Comparison of ENCODE assay signal across 20 mouse cellular contexts in genomic region chr17:88191930-88192807, GRCm38 (mm10).
"Had no signal": no experiment of that assay in that cellular context is flagged by ENCODE, and none has a peak within 500 bp of the region (broad histone marks: within the 10 kb centered on the region; RNA-seq: fewer than 3 reads in every experiment).

No protein-coding gene starts in this region.

- H3K9ac ChIP-seq: liver, embryonic 13.5 days; lung, embryonic 15.5 days; midbrain, embryonic 13.5 days; neural tube, embryonic 13.5 days; stomach, embryonic 15.5 days had no signal

- H3K27me3 ChIP-seq: liver, embryonic 13.5 days; lung, embryonic 15.5 days; megakaryocyte, embryonic 14.5 days; midbrain, embryonic 13.5 days; neural tube, embryonic 13.5 days; stomach, embryonic 15.5 days had no signal

- H3K4me1 ChIP-seq: liver, embryonic 13.5 days; lung, embryonic 15.5 days; megakaryocyte, embryonic 14.5 days; midbrain, embryonic 10.5 days; midbrain, embryonic 13.5 days; stomach, embryonic 15.5 days had no signal

- H3K36me3 ChIP-seq: liver, embryonic 13.5 days; lung, embryonic 15.5 days; midbrain, embryonic 10.5 days; midbrain, embryonic 13.5 days; neural tube, embryonic 13.5 days; stomach, embryonic 15.5 days had no signal

- H3K9me3 ChIP-seq: liver, embryonic 13.5 days; lung, embryonic 15.5 days; midbrain, embryonic 10.5 days; midbrain, embryonic 13.5 days; neural tube, embryonic 13.5 days; stomach, embryonic 15.5 days had no signal

- H3K4me3 ChIP-seq: layer of hippocampus, adult 2 months; liver, embryonic 13.5 days; lung, embryonic 15.5 days; megakaryocyte, embryonic 14.5 days; midbrain, embryonic 10.5 days; midbrain, embryonic 13.5 days; myocyte; neural tube, embryonic 13.5 days; stomach, embryonic 15.5 days had no signal

- H3K27ac ChIP-seq: kidney, postnatal 0 days; layer of hippocampus, adult 2 months; liver, embryonic 13.5 days; lung, embryonic 15.5 days; midbrain, embryonic 10.5 days; midbrain, embryonic 13.5 days; neural tube, embryonic 13.5 days; stomach, embryonic 15.5 days had no signal

- ATAC-seq: midbrain, embryonic 13.5 days; midbrain, embryonic 16.5 days had no signal

- H3K4me2 ChIP-seq: liver, embryonic 13.5 days; lung, embryonic 15.5 days; midbrain, embryonic 13.5 days; neural tube, embryonic 13.5 days; stomach, embryonic 15.5 days had no signal

- DNase-seq: kidney, adult 18-20 months; kidney, postnatal 25 days; layer of hippocampus, adult 9-11 months; liver, embryonic 13.5 days; lung, adult 18-20 months; lung, postnatal 10 days; lung, postnatal 36 days; retina, postnatal 1 day; right cerebral cortex, postnatal 25 days; thymus, postnatal 25 days had no signal
